Mouse (Mus musculus): ENCODE measurements around the gene Stra6l. TPM values are rescaled to one million over a fixed set of nuclear protein-coding genes. Genes with fewer than 3 reads are reported as not detected.

The Stra6l gene
- polyA plus RNA-seq, 1 experiment from 2014 or later: 6.9 TPM

- Histone ChIP-seq H3K9ac (ENCODE audit: low read length) (no peak overlapping the region), H3K4me1 (replicated peaks; ENCODE audit: control insufficient read depth, insufficient read depth, low read length) (no peaks in the 10 kb centered on the region), H3K4me2 (ENCODE audit: low read length) (no peak overlapping the region), H3K9me3 (ENCODE audit: control insufficient read depth, low read length) (no peaks in the 10 kb centered on the region), H3K27ac (ENCODE audit: low read depth) (no peak overlapping the region), H3K27me3 (replicated peaks; ENCODE audit: control insufficient read depth, insufficient read depth, low read length) (no peaks in the 10 kb centered on the region), H3K4me3 (ENCODE audit: low read depth, low read length) (no peak overlapping the region), H3K36me3 (ENCODE audit: control insufficient read depth, insufficient read depth, low read length) (no peaks in the 10 kb centered on the region)
- WGBS: 93% methylated on average over 16 of the region's 16 CpGs
- DNase-seq (ENCODE audit: low spot score): no peak
- ATAC-seq (replicated peaks; ENCODE audit: low FRiP score, low TSS enrichment, low read depth): no peak
Measured at GRCm38 (mm10) chr4:45883250-45883649, 34.8 kb downstream of the Stra6l start.

GRCm38 (mm10) chr4:45889487-45889886 lies 41.0 kb downstream of the Stra6l start:
- Histone ChIP-seq H3K36me3 (ENCODE audit: control insufficient read depth, insufficient read depth, low read length) (no peaks in the 10 kb centered on the region), H3K4me1 (replicated peaks; ENCODE audit: control insufficient read depth, insufficient read depth, low read length) (no peaks in the 10 kb centered on the region), H3K4me3 (ENCODE audit: low read depth, low read length) (no peak overlapping the region), H3K27me3 (replicated peaks; ENCODE audit: control insufficient read depth, insufficient read depth, low read length) (no peaks in the 10 kb centered on the region), H3K4me2 (ENCODE audit: low read length) (no peak overlapping the region), H3K27ac (ENCODE audit: low read depth) (no peak overlapping the region), H3K9ac (ENCODE audit: low read length) (no peak overlapping the region), H3K9me3 (ENCODE audit: control insufficient read depth, low read length) (no peaks in the 10 kb centered on the region)
- whole genome bisulfite sequencing: 75% methylated on average over 6 of the region's 6 CpGs
- ATAC-seq (replicated peaks; ENCODE audit: low FRiP score, low TSS enrichment, low read depth) (no peak), DNase-seq (ENCODE audit: low spot score) (no peak)

GRCm38 (mm10) chr4:45890066-45890761 lies 41.8 kb downstream of the Stra6l start, which contains the start of gene Ccdc180:
TSS of gene Ccdc180 (plus strand) at chr4:45890303.
- no peak within 1 kb of the TSS for H3K9ac ChIP-seq (ENCODE audit: low read length)
- H3K4me2 ChIP-seq (ENCODE audit: low read length): no peak within 1 kb of the TSS
- no peaks in the 10 kb centered on the region for H3K9me3 ChIP-seq (ENCODE audit: control insufficient read depth, low read length)
- DNase-seq (ENCODE audit: low spot score) (peak; percentile 83), ATAC-seq (replicated peaks; ENCODE audit: low FRiP score, low TSS enrichment, low read depth) (no peak)
- 17% methylated on average over 19 of the region's 19 CpGs for WGBS
- no peak within 1 kb of the TSS for H3K27ac ChIP-seq (ENCODE audit: low read depth)
- no peak within 1 kb of the TSS for H3K4me3 ChIP-seq (ENCODE audit: low read depth, low read length)
- no peaks in the 10 kb centered on the region for H3K4me1 ChIP-seq (replicated peaks; ENCODE audit: control insufficient read depth, insufficient read depth, low read length)
- no peaks in the 10 kb centered on the region for H3K27me3 ChIP-seq (replicated peaks; ENCODE audit: control insufficient read depth, insufficient read depth, low read length)
- H3K36me3 ChIP-seq (ENCODE audit: control insufficient read depth, insufficient read depth, low read length): no peaks in the 10 kb centered on the region

GRCm38 (mm10) chr4:45896425-45897081 lies 48.1 kb downstream of the Stra6l start:
- no peak overlapping the region for H3K4me2 ChIP-seq (ENCODE audit: low read length)
- no peaks in the 10 kb centered on the region for H3K36me3 ChIP-seq (ENCODE audit: control insufficient read depth, insufficient read depth, low read length)
- no peak overlapping the region for H3K27ac ChIP-seq (ENCODE audit: low read depth)
- ATAC-seq (replicated peaks; ENCODE audit: low FRiP score, low TSS enrichment, low read depth) (no peak), DNase-seq (ENCODE audit: low spot score) (no peak)
- H3K4me3 ChIP-seq (ENCODE audit: low read depth, low read length): no peak overlapping the region
- no peaks in the 10 kb centered on the region for H3K27me3 ChIP-seq (replicated peaks; ENCODE audit: control insufficient read depth, insufficient read depth, low read length)
- H3K4me1 ChIP-seq (replicated peaks; ENCODE audit: control insufficient read depth, insufficient read depth, low read length): peaks cover 5% of the 10 kb centered on the region; the same call in 1 of the 2 replicates
- no peaks in the 10 kb centered on the region for H3K9me3 ChIP-seq (ENCODE audit: control insufficient read depth, low read length)
- H3K9ac ChIP-seq (ENCODE audit: low read length): no peak overlapping the region
- WGBS: 16% methylated on average over 16 of the region's 16 CpGs

- Histone ChIP-seq H3K4me1 (replicated peaks; ENCODE audit: control insufficient read depth, insufficient read depth, low read length) (peaks cover 5% of the 10 kb centered on the region; the same call in 1 of the 2 replicates), H3K36me3 (ENCODE audit: control insufficient read depth, insufficient read depth, low read length) (no peaks in the 10 kb centered on the region), H3K27ac (ENCODE audit: low read depth) (no peak overlapping the region), H3K9me3 (ENCODE audit: control insufficient read depth, low read length) (no peaks in the 10 kb centered on the region), H3K4me3 (ENCODE audit: low read depth, low read length) (no peak overlapping the region), H3K4me2 (ENCODE audit: low read length) (no peak overlapping the region), H3K9ac (ENCODE audit: low read length) (no peak overlapping the region), H3K27me3 (replicated peaks; ENCODE audit: control insufficient read depth, insufficient read depth, low read length) (no peaks in the 10 kb centered on the region)
- 50% methylated on average over 5 of the region's 5 CpGs for WGBS
- DNase-seq (ENCODE audit: low spot score) (no peak), ATAC-seq (replicated peaks; ENCODE audit: low FRiP score, low TSS enrichment, low read depth) (no peak)
Measured at GRCm38 (mm10) chr4:45898413-45898812, 49.9 kb downstream of the Stra6l start.

- DNase-seq (ENCODE audit: low spot score) (no peak), ATAC-seq (replicated peaks; ENCODE audit: low FRiP score, low TSS enrichment, low read depth) (no peak)
- H3K27ac ChIP-seq (ENCODE audit: low read depth): no peak overlapping the region
- no peaks in the 10 kb centered on the region for H3K4me1 ChIP-seq (replicated peaks; ENCODE audit: control insufficient read depth, insufficient read depth, low read length)
- WGBS: 75% methylated on average over 13 of the region's 13 CpGs
- no peak overlapping the region for H3K4me3 ChIP-seq (ENCODE audit: low read depth, low read length)
- H3K4me2 ChIP-seq (ENCODE audit: low read length): no peak overlapping the region
- H3K9me3 ChIP-seq (ENCODE audit: control insufficient read depth, low read length): no peaks in the 10 kb centered on the region
- no peaks in the 10 kb centered on the region for H3K36me3 ChIP-seq (ENCODE audit: control insufficient read depth, insufficient read depth, low read length)
- no peak overlapping the region for H3K9ac ChIP-seq (ENCODE audit: low read length)
- H3K27me3 ChIP-seq (replicated peaks; ENCODE audit: control insufficient read depth, insufficient read depth, low read length): no peaks in the 10 kb centered on the region
Measured at GRCm38 (mm10) chr4:45909256-45909655, 60.8 kb downstream of the Stra6l start.

- no peaks in the 10 kb centered on the region for H3K9me3 ChIP-seq (ENCODE audit: control insufficient read depth, low read length)
- no peaks in the 10 kb centered on the region for H3K27me3 ChIP-seq (replicated peaks; ENCODE audit: control insufficient read depth, insufficient read depth, low read length)
- no peak overlapping the region for H3K27ac ChIP-seq (ENCODE audit: low read depth)
- H3K4me1 ChIP-seq (replicated peaks; ENCODE audit: control insufficient read depth, insufficient read depth, low read length): no peaks in the 10 kb centered on the region
- no peak overlapping the region for H3K4me2 ChIP-seq (ENCODE audit: low read length)
- DNase-seq (ENCODE audit: low spot score): no peak
- WGBS: 69% methylated on average over 4 of the region's 4 CpGs
- no peaks in the 10 kb centered on the region for H3K36me3 ChIP-seq (ENCODE audit: control insufficient read depth, insufficient read depth, low read length)
- H3K4me3 ChIP-seq (ENCODE audit: low read depth, low read length): no peak overlapping the region
- no peak for ATAC-seq (replicated peaks; ENCODE audit: low FRiP score, low TSS enrichment, low read depth)
- H3K9ac ChIP-seq (ENCODE audit: low read length): no peak overlapping the region
Measured at GRCm38 (mm10) chr4:45909924-45910323, 61.5 kb downstream of the Stra6l start.

- Histone ChIP-seq H3K9me3 (ENCODE audit: control insufficient read depth, low read length) (no peaks in the 10 kb centered on the region), H3K4me2 (ENCODE audit: low read length) (no peak overlapping the region), H3K9ac (ENCODE audit: low read length) (no peak overlapping the region), H3K27me3 (replicated peaks; ENCODE audit: control insufficient read depth, insufficient read depth, low read length) (no peaks in the 10 kb centered on the region), H3K4me1 (replicated peaks; ENCODE audit: control insufficient read depth, insufficient read depth, low read length) (no peaks in the 10 kb centered on the region), H3K27ac (ENCODE audit: low read depth) (no peak overlapping the region), H3K36me3 (ENCODE audit: control insufficient read depth, insufficient read depth, low read length) (no peaks in the 10 kb centered on the region), H3K4me3 (ENCODE audit: low read depth, low read length) (no peak overlapping the region)
- ATAC-seq (replicated peaks; ENCODE audit: low FRiP score, low TSS enrichment, low read depth): no peak
- 78% methylated on average over 5 of the region's 5 CpGs for WGBS
- no peak for DNase-seq (ENCODE audit: low spot score)
Measured at GRCm38 (mm10) chr4:45911256-45911655, 62.8 kb downstream of the Stra6l start.

- no peak overlapping the region for H3K9ac ChIP-seq (ENCODE audit: low read length)
- 84% methylated on average over 4 of the region's 4 CpGs for WGBS
- H3K4me3 ChIP-seq (ENCODE audit: low read depth, low read length): no peak overlapping the region
- H3K4me1 ChIP-seq (replicated peaks; ENCODE audit: control insufficient read depth, insufficient read depth, low read length): no peaks in the 10 kb centered on the region
- no peaks in the 10 kb centered on the region for H3K27me3 ChIP-seq (replicated peaks; ENCODE audit: control insufficient read depth, insufficient read depth, low read length)
- H3K27ac ChIP-seq (ENCODE audit: low read depth): no peak overlapping the region
- ATAC-seq (replicated peaks; ENCODE audit: low FRiP score, low TSS enrichment, low read depth) (no peak), DNase-seq (ENCODE audit: low spot score) (no peak)
- H3K36me3 ChIP-seq (ENCODE audit: control insufficient read depth, insufficient read depth, low read length): no peaks in the 10 kb centered on the region
- no peaks in the 10 kb centered on the region for H3K9me3 ChIP-seq (ENCODE audit: control insufficient read depth, low read length)
- no peak overlapping the region for H3K4me2 ChIP-seq (ENCODE audit: low read length)
Measured at GRCm38 (mm10) chr4:45911876-45912275, 63.4 kb downstream of the Stra6l start.

Data from intestine, embryonic 14.5 days (tissue).